Mouse (Mus musculus): ENCODE measurements around the gene Aldh1l1. TPM values are rescaled to one million over a fixed set of nuclear protein-coding genes. Genes with fewer than 3 reads are reported as not detected.

Aldh1l1 gene
- polyA plus RNA-seq, 1 experiment from 2014 or later = 4.1 TPM

DNA sequence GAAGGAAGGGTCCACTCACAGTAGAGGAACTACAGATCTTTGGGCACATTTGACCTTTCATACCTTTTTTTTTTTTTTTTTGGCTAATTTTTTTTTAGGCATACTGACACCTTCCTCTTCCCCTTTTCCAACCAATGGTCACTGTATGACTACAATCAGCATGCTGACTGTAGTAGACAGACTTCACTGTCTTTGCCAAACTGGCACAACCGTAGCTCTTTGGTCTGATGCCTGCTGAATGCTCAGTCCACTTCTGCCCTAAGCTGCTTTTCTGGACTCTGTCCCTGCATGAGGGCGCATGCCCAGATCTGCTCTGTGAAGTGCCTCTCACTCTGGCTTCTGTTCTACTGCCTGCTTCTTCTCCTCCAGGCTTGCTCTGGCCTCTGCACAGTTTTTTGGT, 111.4 kb downstream of the Aldh1l1 start:
- Histone ChIP-seq H3K4me2 (no peak overlapping the region), H3K27ac (ENCODE audit: low read depth, low read length) (no peak overlapping the region), H3K4me3 (ENCODE audit: low read depth, low read length) (no peak overlapping the region), H3K4me1 (ENCODE audit: control insufficient read depth, insufficient read depth, low read length) (no peaks in the 10 kb centered on the region), H3K9ac (ENCODE audit: low read length) (no peak overlapping the region), H3K36me3 (ENCODE audit: control insufficient read depth, insufficient read depth, low read length) (no peaks in the 10 kb centered on the region), H3K9me3 (ENCODE audit: control insufficient read depth, low read length) (no peaks in the 10 kb centered on the region), H3K27me3 (ENCODE audit: control insufficient read depth, insufficient read depth, low read length) (no peaks in the 10 kb centered on the region)
- DNase-seq (ENCODE audit: low spot score, missing footprints) (no peak), ATAC-seq (ENCODE audit: low FRiP score) (no peak)
- WGBS = 87% methylated on average over 2 of the region's 2 CpGs

DNA sequence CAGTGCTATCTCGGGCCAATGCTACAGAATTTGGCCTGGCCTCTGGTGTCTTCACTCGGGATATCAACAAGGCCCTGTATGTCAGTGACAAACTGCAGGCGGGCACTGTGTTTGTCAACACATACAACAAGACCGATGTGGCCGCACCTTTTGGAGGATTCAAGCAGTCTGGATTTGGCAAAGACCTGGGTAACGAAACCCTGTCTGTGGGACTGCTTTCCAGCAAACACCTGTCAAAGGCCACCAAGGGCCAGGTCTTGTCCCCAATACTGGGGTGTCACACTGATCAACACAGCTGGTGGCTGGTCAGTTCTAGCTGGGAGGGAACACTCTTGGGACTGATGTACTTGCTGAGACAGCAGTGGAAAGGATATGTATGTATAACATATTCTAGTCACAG, 112.0 kb downstream of the Aldh1l1 start:
- H3K36me3 ChIP-seq (ENCODE audit: control insufficient read depth, insufficient read depth, low read length) = no peaks in the 10 kb centered on the region
- no peaks in the 10 kb centered on the region for H3K4me1 ChIP-seq (ENCODE audit: control insufficient read depth, insufficient read depth, low read length)
- no peak overlapping the region for H3K9ac ChIP-seq (ENCODE audit: low read length)
- H3K9me3 ChIP-seq (ENCODE audit: control insufficient read depth, low read length) = no peaks in the 10 kb centered on the region
- DNase-seq (ENCODE audit: low spot score, missing footprints) (no peak), ATAC-seq (ENCODE audit: low FRiP score) (no peak)
- no peaks in the 10 kb centered on the region for H3K27me3 ChIP-seq (ENCODE audit: control insufficient read depth, insufficient read depth, low read length)
- WGBS = 91% methylated on average over 6 of the region's 6 CpGs
- H3K4me3 ChIP-seq (ENCODE audit: low read depth, low read length) = no peak overlapping the region
- H3K27ac ChIP-seq (ENCODE audit: low read depth, low read length) = no peak overlapping the region
- no peak overlapping the region for H3K4me2 ChIP-seq

DNA sequence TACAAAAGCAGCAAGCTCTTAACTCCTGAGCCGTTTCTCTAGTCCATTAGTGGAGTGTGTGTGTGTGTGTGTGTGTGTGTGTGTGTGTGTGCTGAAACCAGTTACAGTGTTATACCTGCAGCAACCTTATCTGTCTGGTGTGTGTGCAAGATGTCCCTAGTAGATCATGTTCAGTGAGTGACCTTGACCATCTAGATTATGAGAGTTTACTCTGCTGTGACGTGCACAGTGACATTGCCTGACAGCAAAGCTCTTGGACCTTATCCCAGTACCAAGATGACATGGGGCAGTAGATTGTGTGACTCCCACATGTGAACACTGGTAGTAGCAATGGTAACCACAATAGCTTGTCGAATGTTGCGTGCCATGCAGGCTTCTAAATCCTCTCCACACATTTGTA, 114.1 kb downstream of the Aldh1l1 start:
- Histone ChIP-seq H3K36me3 (ENCODE audit: control insufficient read depth, insufficient read depth, low read length) (no peaks in the 10 kb centered on the region), H3K4me3 (ENCODE audit: low read depth, low read length) (no peak overlapping the region), H3K4me2 (no peak overlapping the region), H3K4me1 (ENCODE audit: control insufficient read depth, insufficient read depth, low read length) (peaks cover 6% of the 10 kb centered on the region), H3K27me3 (ENCODE audit: control insufficient read depth, insufficient read depth, low read length) (peaks cover 2% of the 10 kb centered on the region), H3K9me3 (ENCODE audit: control insufficient read depth, low read length) (no peaks in the 10 kb centered on the region), H3K27ac (ENCODE audit: low read depth, low read length) (no peak overlapping the region), H3K9ac (ENCODE audit: low read length) (no peak overlapping the region)
- WGBS = 82% methylated on average over 4 of the region's 4 CpGs
- no peak for ATAC-seq (ENCODE audit: low FRiP score)
- no peak for DNase-seq (ENCODE audit: low spot score, missing footprints)

DNA sequence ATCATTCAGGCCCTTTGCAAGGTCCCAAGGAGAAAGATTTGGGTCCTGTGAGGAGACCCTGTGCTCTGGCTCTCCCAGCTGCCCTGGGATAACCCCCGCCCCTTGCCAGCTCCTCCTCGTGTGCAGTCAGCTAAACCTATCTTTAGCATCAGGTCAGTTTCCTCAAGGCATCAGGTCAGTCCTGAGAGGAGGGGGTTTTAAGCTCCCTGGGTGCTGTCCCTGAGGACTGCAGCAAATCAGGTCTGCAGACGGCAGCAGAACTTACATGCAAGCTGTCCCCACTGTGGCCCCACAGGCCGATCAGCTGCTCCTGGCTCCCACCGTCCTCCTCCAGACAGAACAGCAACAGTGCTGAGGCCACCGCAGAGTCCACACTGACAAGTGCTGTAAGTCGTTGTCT, 115.5 kb downstream of the Aldh1l1 start:
- Histone ChIP-seq H3K27me3 (ENCODE audit: control insufficient read depth, insufficient read depth, low read length) (peaks cover 10% of the 10 kb centered on the region), H3K4me3 (ENCODE audit: low read depth, low read length) (no peak overlapping the region), H3K4me2 (no peak overlapping the region), H3K36me3 (ENCODE audit: control insufficient read depth, insufficient read depth, low read length) (no peaks in the 10 kb centered on the region), H3K4me1 (ENCODE audit: control insufficient read depth, insufficient read depth, low read length) (peaks cover 8% of the 10 kb centered on the region), H3K9ac (ENCODE audit: low read length) (no peak overlapping the region), H3K9me3 (ENCODE audit: control insufficient read depth, low read length) (no peaks in the 10 kb centered on the region), H3K27ac (ENCODE audit: low read depth, low read length) (no peak overlapping the region)
- DNase-seq (ENCODE audit: low spot score, missing footprints) (peak; percentile 49), ATAC-seq (ENCODE audit: low FRiP score) (no peak)
- WGBS = 63% methylated on average over 7 of the region's 7 CpGs

DNA sequence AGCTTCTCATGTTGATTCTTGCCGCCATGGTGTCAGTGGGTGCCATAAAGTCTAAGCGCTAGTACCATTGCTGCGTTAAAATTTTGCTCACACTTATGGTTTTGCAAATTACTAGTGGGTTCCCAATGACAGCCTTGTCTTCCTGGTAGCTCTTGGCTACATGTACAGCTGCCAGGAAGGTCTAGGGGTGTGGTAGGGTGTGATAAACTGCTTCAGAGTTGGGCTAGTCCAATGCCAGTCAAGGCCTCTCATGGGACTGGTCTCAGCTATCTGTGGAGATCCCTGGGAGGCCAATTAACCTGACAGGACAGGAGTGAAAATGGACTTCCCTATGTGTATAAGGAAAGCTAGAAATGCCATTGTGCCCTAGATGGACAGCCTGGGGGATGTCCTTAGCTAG, 116.1 kb downstream of the Aldh1l1 start:
- Histone ChIP-seq H3K4me1 (ENCODE audit: control insufficient read depth, insufficient read depth, low read length) (peaks cover 8% of the 10 kb centered on the region), H3K9ac (ENCODE audit: low read length) (no peak overlapping the region), H3K27ac (ENCODE audit: low read depth, low read length) (no peak overlapping the region), H3K27me3 (ENCODE audit: control insufficient read depth, insufficient read depth, low read length) (peaks cover 10% of the 10 kb centered on the region), H3K4me2 (no peak overlapping the region), H3K9me3 (ENCODE audit: control insufficient read depth, low read length) (no peaks in the 10 kb centered on the region), H3K4me3 (ENCODE audit: low read depth, low read length) (no peak overlapping the region), H3K36me3 (ENCODE audit: control insufficient read depth, insufficient read depth, low read length) (no peaks in the 10 kb centered on the region)
- ATAC-seq (ENCODE audit: low FRiP score) = no peak
- WGBS = 93% methylated on average over 3 of the region's 3 CpGs
- no peak for DNase-seq (ENCODE audit: low spot score, missing footprints)

DNA sequence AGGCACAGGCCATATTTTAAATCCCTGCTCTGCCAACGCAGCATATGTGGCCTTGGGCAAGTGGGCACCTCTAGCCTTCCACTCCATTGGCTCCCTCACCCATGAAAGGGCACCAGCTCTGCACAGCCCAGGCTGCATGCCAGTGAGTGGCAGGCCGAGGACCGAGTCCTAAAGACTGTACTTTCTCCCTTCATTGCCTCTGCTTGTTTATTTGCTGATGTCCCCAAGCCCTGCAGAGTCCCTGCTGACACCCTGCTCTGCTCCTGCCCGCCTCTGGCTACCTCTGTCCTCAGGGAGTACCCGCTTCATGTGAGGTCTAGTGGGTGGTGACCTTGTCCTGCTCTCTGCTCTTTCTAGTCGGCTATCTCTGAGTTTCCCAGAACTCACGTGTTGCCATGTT, 116.9 kb downstream of the Aldh1l1 start:
- Histone ChIP-seq H3K27ac (ENCODE audit: low read depth, low read length) (no peak overlapping the region), H3K36me3 (ENCODE audit: control insufficient read depth, insufficient read depth, low read length) (no peaks in the 10 kb centered on the region), H3K4me2 (no peak overlapping the region), H3K9me3 (ENCODE audit: control insufficient read depth, low read length) (no peaks in the 10 kb centered on the region), H3K4me1 (ENCODE audit: control insufficient read depth, insufficient read depth, low read length) (peaks cover 8% of the 10 kb centered on the region), H3K27me3 (ENCODE audit: control insufficient read depth, insufficient read depth, low read length) (peaks cover 10% of the 10 kb centered on the region), H3K4me3 (ENCODE audit: low read depth, low read length) (no peak overlapping the region), H3K9ac (ENCODE audit: low read length) (no peak overlapping the region)
- DNase-seq (ENCODE audit: low spot score, missing footprints) (peak; percentile 57), ATAC-seq (ENCODE audit: low FRiP score) (no peak)
- WGBS = 66% methylated on average over 7 of the region's 7 CpGs

DNA sequence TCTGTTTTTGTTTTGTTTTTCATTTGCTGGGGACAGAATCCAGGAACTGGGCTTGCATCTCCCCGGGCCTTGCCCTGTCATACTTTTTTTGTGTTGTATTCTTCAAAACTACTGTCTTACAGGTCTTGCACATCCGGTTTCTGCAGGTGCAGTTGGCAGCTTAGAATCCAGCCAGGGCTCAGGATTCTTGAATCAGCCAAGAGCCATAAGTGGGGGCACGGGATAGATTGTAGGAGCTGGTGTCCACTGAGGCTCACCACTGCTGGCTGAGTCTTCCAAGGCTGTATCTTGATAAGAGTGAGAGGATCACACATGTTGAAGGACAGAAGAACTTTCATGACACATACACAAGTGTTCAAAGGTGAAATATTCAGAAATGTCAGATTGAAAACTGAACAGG, 117.9 kb downstream of the Aldh1l1 start:
- WGBS = 65% methylated on average over 3 of the region's 3 CpGs
- DNase-seq (ENCODE audit: low spot score, missing footprints) = no peak
- ATAC-seq (ENCODE audit: low FRiP score) = no peak; the same call in 1 of the 2 replicates
- Histone ChIP-seq H3K27me3 (ENCODE audit: control insufficient read depth, insufficient read depth, low read length) (peaks cover 10% of the 10 kb centered on the region), H3K4me2 (peak overlapping the region; percentile 77), H3K4me1 (ENCODE audit: control insufficient read depth, insufficient read depth, low read length) (peaks cover 8% of the 10 kb centered on the region), H3K36me3 (ENCODE audit: control insufficient read depth, insufficient read depth, low read length) (no peaks in the 10 kb centered on the region), H3K9ac (ENCODE audit: low read length) (no peak overlapping the region), H3K9me3 (ENCODE audit: control insufficient read depth, low read length) (no peaks in the 10 kb centered on the region), H3K4me3 (ENCODE audit: low read depth, low read length) (peak overlapping the region; percentile 57; the same call in 1 of the 2 replicates), H3K27ac (ENCODE audit: low read depth, low read length) (no peak overlapping the region)

DNA sequence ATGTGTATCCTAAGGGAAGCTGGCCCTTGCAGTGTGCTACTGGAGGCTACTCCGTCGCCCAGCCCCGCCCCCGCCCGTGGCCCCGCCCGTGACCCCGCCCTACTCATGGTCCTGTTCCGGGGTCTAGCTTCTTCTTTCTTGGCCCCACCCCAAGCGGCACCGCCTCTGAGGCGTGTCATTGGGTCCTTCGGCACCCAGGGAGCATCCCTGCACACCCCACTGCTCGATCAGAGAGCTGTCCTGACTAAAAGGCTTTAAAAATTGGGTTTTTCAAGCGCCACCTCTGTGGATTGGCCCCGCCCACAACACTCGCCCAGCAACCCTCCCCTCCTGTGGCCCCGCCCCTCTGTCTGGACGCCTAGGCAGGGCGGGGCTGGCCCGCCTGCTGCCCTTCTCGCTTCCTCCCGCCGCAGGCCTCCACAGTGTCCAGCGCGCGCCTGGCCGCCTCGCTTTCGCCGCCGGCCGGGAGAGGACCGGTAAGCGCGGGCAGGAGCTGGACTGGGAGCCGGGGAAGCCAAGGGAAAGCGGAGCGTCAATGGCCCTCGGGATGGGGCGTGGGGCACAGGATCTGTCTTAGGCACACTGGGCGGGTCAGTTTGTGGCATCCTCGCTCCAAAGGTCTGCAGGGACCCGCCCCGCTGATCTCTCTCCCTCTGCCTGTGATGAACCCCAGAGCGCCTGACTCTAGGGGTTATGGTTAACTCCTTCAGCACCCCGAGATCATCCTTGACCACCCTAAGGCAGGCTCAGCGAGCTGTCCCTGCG, 118.5 kb downstream of the Aldh1l1 start, which contains the start of gene Slc41a3:
Gene Slc41a3 (plus strand): TSS at position 193 of the 765 bp plus-strand sequence.
- under 1% methylated on average over 49 of the region's 49 CpGs for WGBS
- H3K27ac ChIP-seq (ENCODE audit: low read depth, low read length) = no peak within 1 kb of the TSS
- peaks cover 8% of the 10 kb centered on the region for H3K4me1 ChIP-seq (ENCODE audit: control insufficient read depth, insufficient read depth, low read length)
- H3K4me3 ChIP-seq (ENCODE audit: low read depth, low read length) = peak within 1 kb of the TSS; percentile 57
- H3K27me3 ChIP-seq (ENCODE audit: control insufficient read depth, insufficient read depth, low read length) = peaks cover 10% of the 10 kb centered on the region
- no peaks in the 10 kb centered on the region for H3K9me3 ChIP-seq (ENCODE audit: control insufficient read depth, low read length)
- ATAC-seq (ENCODE audit: low FRiP score) = peak; percentile 96
- H3K9ac ChIP-seq (ENCODE audit: low read length) = peak within 1 kb of the TSS; percentile 75
- peak; percentile 99 for DNase-seq (ENCODE audit: low spot score, missing footprints)
- H3K36me3 ChIP-seq (ENCODE audit: control insufficient read depth, insufficient read depth, low read length) = no peaks in the 10 kb centered on the region
- peak within 1 kb of the TSS; percentile 77 for H3K4me2 ChIP-seq

DNA sequence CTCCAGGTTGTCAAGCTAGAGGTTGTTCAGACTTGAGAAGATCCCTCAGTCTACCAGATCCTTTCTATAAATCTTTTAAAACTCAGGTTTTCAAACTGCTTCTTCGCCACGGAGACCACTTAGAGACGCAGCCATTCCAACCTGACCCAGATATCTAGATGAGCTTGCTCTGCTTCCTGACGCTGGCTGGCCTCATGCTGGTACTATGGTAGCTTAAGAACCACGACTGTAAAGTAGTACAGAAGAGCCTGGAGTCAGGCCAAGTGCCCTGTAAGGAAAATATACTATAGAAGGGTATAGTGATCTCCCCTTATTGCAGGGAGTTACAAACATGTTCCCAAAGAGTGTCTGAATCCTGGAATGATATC, 119.1 kb downstream of the Aldh1l1 start:
- H3K27me3 ChIP-seq (ENCODE audit: control insufficient read depth, insufficient read depth, low read length) = peaks cover 10% of the 10 kb centered on the region
- WGBS = 14% methylated on average over 5 of the region's 5 CpGs
- peaks cover 8% of the 10 kb centered on the region for H3K4me1 ChIP-seq (ENCODE audit: control insufficient read depth, insufficient read depth, low read length)
- no peak overlapping the region for H3K27ac ChIP-seq (ENCODE audit: low read depth, low read length)
- peak overlapping the region; percentile 77 for H3K4me2 ChIP-seq
- no peaks in the 10 kb centered on the region for H3K9me3 ChIP-seq (ENCODE audit: control insufficient read depth, low read length)
- H3K9ac ChIP-seq (ENCODE audit: low read length) = peak overlapping the region; percentile 75
- DNase-seq (ENCODE audit: low spot score, missing footprints) = no peak
- no peak for ATAC-seq (ENCODE audit: low FRiP score)
- no peaks in the 10 kb centered on the region for H3K36me3 ChIP-seq (ENCODE audit: control insufficient read depth, insufficient read depth, low read length)
- H3K4me3 ChIP-seq (ENCODE audit: low read depth, low read length) = peak overlapping the region; percentile 57

Measured in midbrain, embryonic 11.5 days (tissue).